Mouse (Mus musculus): ENCODE data around the gene Hmcn2. TPM values are rescaled to one million over a fixed set of nuclear protein-coding genes. Genes with fewer than 3 reads are reported as not detected.

The Hmcn2 gene
- 0.54 and 0.69 TPM in 2 replicates for total RNA-seq (2023)

DNA sequence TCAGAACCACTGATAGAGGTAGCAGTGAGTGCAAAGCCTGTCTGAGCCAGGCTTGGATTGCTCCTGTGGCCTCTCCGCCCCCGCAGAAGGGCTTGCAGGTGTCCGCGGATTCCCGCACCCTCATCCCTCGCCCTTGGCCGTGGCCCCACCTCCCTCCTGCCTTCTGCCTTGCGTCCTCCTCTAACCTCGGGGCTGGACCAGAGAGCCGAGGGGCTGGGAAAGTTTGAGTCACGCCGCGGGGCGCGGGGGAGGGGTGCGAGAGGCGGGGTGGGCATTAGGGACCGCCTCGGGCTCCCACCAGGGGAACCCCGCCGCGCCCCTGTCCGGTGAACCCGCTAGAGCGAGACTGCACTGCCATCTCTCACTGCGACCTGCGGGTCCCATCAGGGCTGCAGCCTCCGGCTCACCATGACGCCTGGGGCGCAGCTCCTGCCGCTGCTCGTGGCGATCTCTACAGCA is at the start of gene Hmcn2:
Gene Hmcn2, plus strand, starts transcription at position 409 of the 459 bp plus-strand sequence.

GRCm38 (mm10) chr2:31469931-31470682 is 155.9 kb downstream of the Hmcn2 start, which contains the start of gene Ass1:
Gene Ass1, plus strand, starts transcription at chr2:31470207.

Other genes with a start within 250 kb of the Hmcn2 start
- gene Fnbp1, start 172.4 kb upstream of the Hmcn2 start, total RNA-seq (2023) = 118 and 132 TPM in 2 replicates
- gene Gpr107, start 162.1 kb upstream of the Hmcn2 start, total RNA-seq (2023) = 53.8 and 66.4 TPM in 2 replicates
- gene Ncs1, start 68.6 kb upstream of the Hmcn2 start, total RNA-seq (2023) = 0.16 and 0.27 TPM in 2 replicates
- gene Ass1, start 155.8 kb downstream of the Hmcn2 start, total RNA-seq (2023) = 62.9 and 69.8 TPM in 2 replicates